Mouse (Mus musculus): ENCODE measurements around the gene Chpf2. TPM values are rescaled to one million over a fixed set of nuclear protein-coding genes. Genes with fewer than 3 reads are reported as not detected.

Chpf2 gene
- polyA plus RNA-seq, 1 experiment: 47.2 TPM

DNA sequence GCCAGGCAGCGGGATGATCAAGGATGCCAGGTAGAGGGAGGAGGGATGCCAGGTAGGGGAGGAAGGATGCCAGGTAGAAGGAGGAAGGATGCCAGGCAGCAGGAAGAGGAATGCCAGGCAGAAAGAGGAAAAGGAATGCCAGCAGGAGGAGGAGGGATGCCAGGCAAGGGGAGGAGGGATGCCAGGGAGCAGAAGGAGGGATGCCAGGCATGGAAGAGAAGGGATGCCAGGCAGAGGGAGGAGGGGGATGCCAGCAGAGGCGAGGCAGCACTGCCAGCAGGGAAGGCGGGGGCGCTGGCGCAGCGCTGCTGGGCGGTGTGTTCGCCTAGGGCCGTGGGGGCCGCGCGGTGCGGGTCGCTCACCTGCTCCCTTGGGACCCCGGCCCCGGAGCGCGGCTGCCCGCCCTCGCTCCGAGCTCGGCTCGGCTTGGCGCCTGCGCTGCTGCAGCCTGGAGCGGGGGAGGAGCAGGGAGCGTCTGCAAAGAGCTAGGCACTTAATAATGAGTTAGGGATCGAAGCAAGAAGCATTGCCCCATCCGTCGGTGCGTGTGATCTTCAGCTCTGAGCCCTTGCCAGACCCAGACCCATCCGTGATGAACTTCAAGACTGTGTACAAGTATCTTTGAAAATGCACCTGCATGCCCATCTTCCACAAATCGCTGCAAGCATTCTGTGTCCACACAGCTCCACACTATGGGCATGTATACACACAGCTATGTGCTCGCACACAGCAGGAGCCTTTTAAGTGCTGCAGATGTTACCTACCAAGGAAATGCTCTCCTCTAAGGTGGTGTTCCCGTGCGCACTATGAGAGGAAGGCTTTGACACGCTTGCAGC, 37.7 kb downstream of the Chpf2 start, which contains the start of gene Smarcd3:
Smarcd3 (minus strand) TSS at position 426 of the 836 bp plus-strand sequence.
- no peak for DNase-seq
- no peak within 1 kb of the TSS for H3K4me3 ChIP-seq (replicated peaks; ENCODE audit: extremely low read depth, low read depth, low read length)
- WGBS: 4% methylated on average over 37 of the region's 37 CpGs
- no peak for TF ChIP-seq CTCF (IDR thresholded peaks at IDR 0.05; ENCODE audit: insufficient read depth, low read length)
- no peak for TF ChIP-seq POLR2A (IDR thresholded peaks at IDR 0.05; ENCODE audit: borderline replicate concordance, extremely low read depth, low read depth, low read length)
- peaks cover 2% of the 10 kb centered on the region; the same call in 1 of the 2 replicates for H3K4me1 ChIP-seq (ENCODE audit: control insufficient read depth, insufficient read depth, low read length)

- no peak overlapping the region for H3K4me3 ChIP-seq (replicated peaks; ENCODE audit: extremely low read depth, low read depth, low read length)
- peaks cover 2% of the 10 kb centered on the region; the same call in 1 of the 2 replicates for H3K4me1 ChIP-seq (ENCODE audit: control insufficient read depth, insufficient read depth, low read length)
- DNase-seq: no peak
- no peak for TF ChIP-seq CTCF (IDR thresholded peaks at IDR 0.05; ENCODE audit: insufficient read depth, low read length)
- no peak for TF ChIP-seq POLR2A (IDR thresholded peaks at IDR 0.05; ENCODE audit: borderline replicate concordance, extremely low read depth, low read depth, low read length)
- 40% methylated on average over 4 of the region's 4 CpGs for WGBS
Measured at GRCm38 (mm10) chr5:24624822-24625120, 38.2 kb downstream of the Chpf2 start.

- WGBS: 45% methylated on average over 3 of the region's 3 CpGs
- no peaks in the 10 kb centered on the region for H3K4me1 ChIP-seq (ENCODE audit: control insufficient read depth, insufficient read depth, low read length)
- DNase-seq: no peak
- TF ChIP-seq POLR2A (IDR thresholded peaks at IDR 0.05; ENCODE audit: borderline replicate concordance, extremely low read depth, low read depth, low read length) (no peak), CTCF (IDR thresholded peaks at IDR 0.05; ENCODE audit: insufficient read depth, low read length) (no peak)
- no peak overlapping the region for H3K4me3 ChIP-seq (replicated peaks; ENCODE audit: extremely low read depth, low read depth, low read length)
Measured at GRCm38 (mm10) chr5:24629712-24630111, 43.2 kb downstream of the Chpf2 start.

- no peak overlapping the region for H3K4me3 ChIP-seq (replicated peaks; ENCODE audit: extremely low read depth, low read depth, low read length)
- no peak for DNase-seq
- WGBS: 38% methylated on average over 1 of the region's 1 CpGs
- no peak for TF ChIP-seq POLR2A (IDR thresholded peaks at IDR 0.05; ENCODE audit: borderline replicate concordance, extremely low read depth, low read depth, low read length)
- no peak for TF ChIP-seq CTCF (IDR thresholded peaks at IDR 0.05; ENCODE audit: insufficient read depth, low read length)
- no peaks in the 10 kb centered on the region for H3K4me1 ChIP-seq (ENCODE audit: control insufficient read depth, insufficient read depth, low read length)
Measured at GRCm38 (mm10) chr5:24635093-24635492, 48.6 kb downstream of the Chpf2 start.

DNA sequence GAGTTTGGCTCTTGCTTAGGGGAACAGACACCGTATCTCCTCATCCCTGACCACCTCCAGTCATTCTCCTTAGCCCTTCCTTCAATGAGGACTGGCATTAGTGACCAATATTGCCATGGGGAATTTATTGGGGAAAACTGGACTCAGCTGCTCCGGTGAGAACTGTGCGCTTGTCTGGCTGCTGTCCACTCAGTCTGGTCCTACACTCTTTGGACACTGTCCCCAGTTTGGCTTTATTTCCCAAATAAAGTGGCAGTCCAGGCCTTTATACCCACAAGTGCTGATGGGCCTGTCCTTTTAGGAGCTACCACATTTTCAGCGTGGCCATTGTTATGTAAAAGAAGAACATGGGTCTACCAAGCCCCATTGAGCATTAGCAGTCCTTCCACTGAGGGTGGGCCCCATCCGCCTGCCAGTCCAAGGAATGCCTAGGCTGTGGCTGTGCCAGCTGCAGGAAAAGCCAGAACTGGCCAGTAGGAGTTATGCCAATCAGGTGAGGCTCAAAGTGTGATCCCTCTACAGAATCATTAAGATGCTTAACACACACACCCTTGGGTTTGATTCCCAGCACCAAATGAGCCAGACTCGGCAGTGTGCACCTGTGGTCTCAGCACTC, 49.1 kb downstream of the Chpf2 start:
- Histone ChIP-seq H3K4me1 (ENCODE audit: control insufficient read depth, insufficient read depth, low read length) (no peaks in the 10 kb centered on the region), H3K4me3 (replicated peaks; ENCODE audit: extremely low read depth, low read depth, low read length) (no peak overlapping the region)
- no peak for DNase-seq
- no peak for TF ChIP-seq POLR2A (IDR thresholded peaks at IDR 0.05; ENCODE audit: borderline replicate concordance, extremely low read depth, low read depth, low read length)
- TF ChIP-seq CTCF (IDR thresholded peaks at IDR 0.05; ENCODE audit: insufficient read depth, low read length): no peak
- WGBS: 79% methylated on average over 6 of the region's 6 CpGs

- H3K4me1 ChIP-seq (ENCODE audit: control insufficient read depth, insufficient read depth, low read length): no peaks in the 10 kb centered on the region
- 80% methylated on average over 4 of the region's 4 CpGs for WGBS
- no peak for DNase-seq
- TF ChIP-seq POLR2A (IDR thresholded peaks at IDR 0.05; ENCODE audit: borderline replicate concordance, extremely low read depth, low read depth, low read length): no peak
- no peak for TF ChIP-seq CTCF (IDR thresholded peaks at IDR 0.05; ENCODE audit: insufficient read depth, low read length)
- H3K4me3 ChIP-seq (replicated peaks; ENCODE audit: extremely low read depth, low read depth, low read length): no peak overlapping the region
Measured at GRCm38 (mm10) chr5:24636987-24637386, 50.4 kb downstream of the Chpf2 start.

DNA sequence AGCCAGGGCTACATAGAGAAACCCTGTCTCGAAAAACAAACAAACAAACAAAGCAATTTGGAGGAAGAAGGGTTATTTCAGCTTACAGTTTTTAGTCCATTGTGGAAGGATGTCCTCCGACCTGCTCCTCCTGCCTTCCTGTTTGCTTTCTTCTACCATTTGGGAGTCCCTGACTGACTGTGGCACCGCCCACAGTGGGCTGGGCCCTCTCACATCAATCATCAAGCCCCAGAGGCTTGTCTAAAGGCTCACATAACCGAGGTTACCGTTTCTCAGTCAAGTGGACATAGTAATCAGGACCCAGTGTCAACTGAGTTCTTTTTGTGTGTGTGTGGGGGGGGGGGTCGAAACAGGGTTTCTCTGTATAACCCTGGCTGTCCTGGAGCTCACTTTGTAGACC, 51.6 kb downstream of the Chpf2 start:
- Histone ChIP-seq H3K4me1 (ENCODE audit: control insufficient read depth, insufficient read depth, low read length) (no peaks in the 10 kb centered on the region), H3K4me3 (replicated peaks; ENCODE audit: extremely low read depth, low read depth, low read length) (no peak overlapping the region)
- WGBS: 45% methylated on average over 6 of the region's 6 CpGs
- no peak for DNase-seq
- TF ChIP-seq CTCF (IDR thresholded peaks at IDR 0.05; ENCODE audit: insufficient read depth, low read length) (no peak), POLR2A (IDR thresholded peaks at IDR 0.05; ENCODE audit: borderline replicate concordance, extremely low read depth, low read depth, low read length) (no peak)

DNA sequence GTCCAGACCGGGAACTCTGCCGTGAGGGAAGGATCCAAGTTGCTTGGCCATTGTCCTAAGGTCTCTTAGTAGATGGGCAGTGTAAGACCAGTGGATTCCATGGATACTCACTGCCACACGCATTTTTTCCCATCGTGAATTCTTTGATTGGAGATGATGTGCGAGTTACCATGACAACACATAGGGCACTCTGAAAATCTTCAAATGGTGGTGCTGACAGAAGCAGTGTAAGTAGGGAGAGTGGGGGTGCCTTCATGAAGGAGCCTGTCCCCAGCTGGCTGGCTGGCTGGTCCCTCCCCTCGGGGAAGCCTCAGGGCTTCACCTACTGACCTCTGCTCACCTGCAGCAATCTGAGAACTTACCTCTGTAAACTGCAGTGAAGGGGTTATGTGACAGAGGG, 52.5 kb downstream of the Chpf2 start:
- WGBS: 67% methylated on average over 6 of the region's 6 CpGs
- no peak for DNase-seq
- Histone ChIP-seq H3K4me3 (replicated peaks; ENCODE audit: extremely low read depth, low read depth, low read length) (no peak overlapping the region), H3K4me1 (ENCODE audit: control insufficient read depth, insufficient read depth, low read length) (no peaks in the 10 kb centered on the region)
- TF ChIP-seq CTCF (IDR thresholded peaks at IDR 0.05; ENCODE audit: insufficient read depth, low read length) (no peak), POLR2A (IDR thresholded peaks at IDR 0.05; ENCODE audit: borderline replicate concordance, extremely low read depth, low read depth, low read length) (no peak)

Other genes starting within 250 kb of the Chpf2 start
- 29.5 and 37.1 TPM in 2 replicates for gene Kcnh2, start 235.1 kb upstream of the Chpf2 start, polyA plus RNA-seq (2012; rRNA removed)
- gene Nos3, start 221.9 kb upstream of the Chpf2 start, polyA plus RNA-seq (2012; rRNA removed): 21.0 and 28.2 TPM in 2 replicates
- 2.0 and 9.7 TPM in 2 replicates for gene Atg9b, start 194.6 kb upstream of the Chpf2 start, polyA plus RNA-seq (2012; rRNA removed)
- 36.0 and 38.5 TPM in 2 replicates for gene Abcb8, start 193.1 kb upstream of the Chpf2 start, polyA plus RNA-seq (2012; rRNA removed)
- 0.15 and 0.50 TPM in 2 replicates for gene Asic3, start 173.3 kb upstream of the Chpf2 start, polyA plus RNA-seq (2012; rRNA removed)
- 47.0 and 71.4 TPM in 2 replicates for gene Cdk5, start 163.2 kb upstream of the Chpf2 start, polyA plus RNA-seq (2012; rRNA removed)
- 84.6 and 86.8 TPM in 2 replicates for gene Slc4a2, start 162.9 kb upstream of the Chpf2 start, polyA plus RNA-seq (2012; rRNA removed)
- 187 and 234 TPM in 2 replicates for gene Fastk, start 141.5 kb upstream of the Chpf2 start, polyA plus RNA-seq (2012; rRNA removed)
- 49.5 and 56.4 TPM in 2 replicates for gene Tmub1, start 138.9 kb upstream of the Chpf2 start, polyA plus RNA-seq (2012; rRNA removed)
- 127 TPM in 2 replicates for gene Agap3, start 134.6 kb upstream of the Chpf2 start, polyA plus RNA-seq (2012; rRNA removed)
- 0.02 TPM in 1 of 2 replicates, not detected in the other for gene Gbx1, start 59.5 kb upstream of the Chpf2 start, polyA plus RNA-seq (2012; rRNA removed)
- 2.2 and 4.9 TPM in 2 replicates for gene Asb10, start 45.8 kb upstream of the Chpf2 start, polyA plus RNA-seq (2012; rRNA removed)
- not detected in 2 replicates for gene 4931409K22Rik, start 29.9 kb upstream of the Chpf2 start, polyA plus RNA-seq (2012; rRNA removed)
- gene Abcf2, start 9.3 kb upstream of the Chpf2 start, polyA plus RNA-seq (2012; rRNA removed): 43.6 and 48.7 TPM in 2 replicates
- 21.3 and 22.2 TPM in 2 replicates for gene Smarcd3, start 37.7 kb downstream of the Chpf2 start, polyA plus RNA-seq (2012; rRNA removed)
- 49.0 and 59.9 TPM in 2 replicates for gene Nub1, start 98.8 kb downstream of the Chpf2 start, polyA plus RNA-seq (2012; rRNA removed)
- 2.6 and 3.4 TPM in 2 replicates for gene Wdr86, start 144.0 kb downstream of the Chpf2 start, polyA plus RNA-seq (2012; rRNA removed)
- gene Crygn, start 171.3 kb downstream of the Chpf2 start, polyA plus RNA-seq (2012; rRNA removed): 0.27 and 0.28 TPM in 2 replicates

Data from lung, adult 2 months (tissue).